Mouse (Mus musculus): ENCODE measurements around the gene Cfap73. TPM values are rescaled to one million over a fixed set of nuclear protein-coding genes. Genes with fewer than 3 reads are reported as not detected.

Cfap73 gene
- polyA plus RNA-seq, 1 experiment = not detected

DNA sequence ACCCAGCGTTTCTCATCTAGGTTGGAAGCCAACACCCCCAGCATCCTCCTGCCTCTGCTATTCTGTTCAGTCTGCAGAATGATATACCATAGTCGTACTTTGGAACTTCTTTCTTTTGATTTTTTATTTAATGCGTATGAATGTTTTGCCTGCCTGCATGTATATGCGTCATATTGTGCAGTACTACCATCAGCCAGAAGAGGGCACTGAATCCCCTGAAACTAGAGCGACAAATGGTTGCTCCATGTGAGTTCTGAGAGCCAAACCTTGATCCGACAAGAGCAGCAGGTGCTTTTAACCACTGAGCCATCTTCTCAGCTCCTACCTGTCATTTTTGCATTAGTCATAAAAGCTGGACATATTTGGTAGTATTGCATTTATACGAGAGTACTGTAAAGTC, 41.9 kb downstream of the Cfap73 start:
- TF ChIP-seq CTCF (IDR thresholded peaks at IDR 0.05; ENCODE audit: control insufficient read depth, insufficient read depth, low read length) (peak; percentile 25; the same call in 1 of the 2 replicates), POLR2A (IDR thresholded peaks at IDR 0.05; ENCODE audit: borderline replicate concordance, control insufficient read depth, low read depth, low read length) (no peak)
- WGBS = 73% methylated on average over 7 of the region's 7 CpGs
- H3K4me3 ChIP-seq (replicated peaks; ENCODE audit: control insufficient read depth, low read depth, low read length) = no peak overlapping the region
- peaks cover 2% of the 10 kb centered on the region; the same call in 1 of the 2 replicates for H3K4me1 ChIP-seq (ENCODE audit: control insufficient read depth, insufficient read depth, low read length)
- H3K27ac ChIP-seq (ENCODE audit: control insufficient read depth, insufficient read depth, low read depth, low read length, poor library complexity) = no peak overlapping the region

DNA sequence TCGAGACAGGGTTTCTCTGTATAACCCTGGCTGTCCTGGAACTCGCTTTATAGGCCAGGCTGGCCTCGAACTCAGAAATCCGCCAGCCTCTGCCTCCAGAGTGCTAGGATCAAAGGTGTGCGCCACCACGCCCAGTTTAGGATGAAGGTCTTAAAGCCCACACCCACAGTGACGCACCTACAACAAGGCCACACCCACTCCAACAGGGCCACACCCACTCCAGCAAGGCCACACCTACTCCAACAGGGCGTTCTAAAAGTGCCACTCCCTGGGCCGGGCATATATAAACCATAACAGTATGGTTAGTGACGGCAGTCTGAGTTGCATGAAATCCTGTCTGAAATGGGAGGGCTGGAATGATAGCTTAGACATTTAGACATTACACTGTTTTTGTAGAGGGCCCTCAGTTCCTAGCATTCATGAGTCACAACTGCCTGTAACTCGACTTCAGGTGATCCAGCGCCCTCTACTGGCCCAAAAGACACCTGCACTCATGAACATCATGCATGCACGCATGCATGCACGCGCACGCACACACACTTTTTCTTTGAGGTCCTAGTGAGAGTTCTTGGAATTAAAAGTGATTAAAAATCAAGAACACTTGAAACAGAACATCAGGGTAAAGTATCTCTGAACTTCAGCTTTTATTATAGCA, 43.6 kb downstream of the Cfap73 start:
- 79% methylated on average over 16 of the region's 16 CpGs for WGBS
- TF ChIP-seq POLR2A (IDR thresholded peaks at IDR 0.05; ENCODE audit: borderline replicate concordance, control insufficient read depth, low read depth, low read length) (no peak), CTCF (IDR thresholded peaks at IDR 0.05; ENCODE audit: control insufficient read depth, insufficient read depth, low read length) (peak; percentile 75)
- no peak overlapping the region for H3K27ac ChIP-seq (ENCODE audit: control insufficient read depth, insufficient read depth, low read depth, low read length, poor library complexity)
- peaks cover 2% of the 10 kb centered on the region; the same call in 1 of the 2 replicates for H3K4me1 ChIP-seq (ENCODE audit: control insufficient read depth, insufficient read depth, low read length)
- no peak overlapping the region for H3K4me3 ChIP-seq (replicated peaks; ENCODE audit: control insufficient read depth, low read depth, low read length)

DNA sequence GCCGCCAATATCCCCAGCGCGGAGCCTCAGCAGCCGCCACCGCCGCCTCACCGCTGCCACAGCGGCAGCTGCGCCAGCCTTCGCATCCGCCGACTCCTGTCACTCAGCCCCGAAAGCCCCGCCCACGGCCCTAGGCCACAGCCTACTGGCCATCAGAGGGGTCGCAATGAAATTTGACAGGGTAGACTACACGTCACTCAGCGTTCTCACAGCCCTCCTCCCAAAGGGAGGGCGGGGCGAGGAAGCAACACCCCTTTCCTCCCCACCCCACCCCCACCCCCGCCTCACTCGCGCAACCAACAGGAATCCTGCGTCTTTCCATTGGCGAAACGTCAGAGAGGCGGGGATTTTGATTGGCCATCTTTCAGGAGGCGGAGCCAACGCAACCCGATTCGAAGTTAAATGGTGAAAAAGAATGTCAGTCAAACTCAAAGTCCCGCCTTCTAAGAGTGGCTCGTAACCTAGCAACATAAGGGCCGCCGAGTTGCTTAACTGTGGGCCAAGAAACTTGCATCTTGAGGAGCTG, 45.4 kb downstream of the Cfap73 start, which contains the start of the genes Tpcn1 and Iqcd:
Gene Tpcn1, minus strand, starts transcription at position 105 of the 526 bp plus-strand sequence.
Gene Iqcd, plus strand, starts transcription at position 448 of the 526 bp plus-strand sequence.
- Histone ChIP-seq H3K4me1 (ENCODE audit: control insufficient read depth, insufficient read depth, low read length) (peaks cover 2% of the 10 kb centered on the region; the same call in 1 of the 2 replicates), H3K27ac (ENCODE audit: control insufficient read depth, insufficient read depth, low read depth, low read length, poor library complexity) (peak within 1 kb of the TSS; percentile 96), H3K4me3 (replicated peaks; ENCODE audit: control insufficient read depth, low read depth, low read length) (peak within 1 kb of the TSS; percentile 81)
- WGBS = under 1% methylated on average over 35 of the region's 35 CpGs
- peak; percentile 99 for TF ChIP-seq POLR2A (IDR thresholded peaks at IDR 0.05; ENCODE audit: borderline replicate concordance, control insufficient read depth, low read depth, low read length)
- no peak for TF ChIP-seq CTCF (IDR thresholded peaks at IDR 0.05; ENCODE audit: control insufficient read depth, insufficient read depth, low read length)

DNA sequence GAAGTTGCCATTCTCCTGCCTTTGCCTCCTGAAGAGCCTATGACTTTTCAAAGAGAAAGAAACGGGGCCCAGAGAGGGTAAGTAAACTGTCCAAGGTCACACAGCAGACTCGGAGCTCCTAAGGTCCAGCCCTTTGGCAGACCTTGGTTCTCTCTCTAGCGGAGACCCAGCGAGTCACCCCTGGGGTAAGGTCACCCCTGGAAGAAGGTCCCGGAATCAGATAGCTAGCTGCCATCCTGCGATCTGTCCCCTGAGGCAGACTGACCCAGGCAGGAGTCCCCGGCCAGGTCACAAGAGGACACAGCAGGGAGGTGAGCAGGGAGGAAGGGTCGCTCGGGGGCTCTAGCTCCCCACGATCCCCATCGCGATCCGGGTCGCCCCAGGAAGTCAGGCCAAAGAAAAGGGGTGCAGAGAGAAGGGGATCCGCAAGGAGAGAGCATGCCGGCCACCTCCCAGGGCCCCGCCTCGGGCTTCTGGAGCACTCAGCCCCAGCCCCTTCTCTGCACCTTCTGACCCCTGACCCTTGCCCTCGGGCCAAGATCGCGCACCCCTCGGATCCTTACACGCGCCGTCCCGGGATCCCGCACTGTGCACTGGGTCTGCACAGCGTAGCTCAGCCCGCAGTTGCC, 46.0 kb downstream of the Cfap73 start:
- Histone ChIP-seq H3K4me3 (replicated peaks; ENCODE audit: control insufficient read depth, low read depth, low read length) (peak overlapping the region; percentile 81), H3K27ac (ENCODE audit: control insufficient read depth, insufficient read depth, low read depth, low read length, poor library complexity) (peak overlapping the region; percentile 96), H3K4me1 (ENCODE audit: control insufficient read depth, insufficient read depth, low read length) (peaks cover 2% of the 10 kb centered on the region; the same call in 1 of the 2 replicates)
- no peak for TF ChIP-seq POLR2A (IDR thresholded peaks at IDR 0.05; ENCODE audit: borderline replicate concordance, control insufficient read depth, low read depth, low read length)
- no peak for TF ChIP-seq CTCF (IDR thresholded peaks at IDR 0.05; ENCODE audit: control insufficient read depth, insufficient read depth, low read length)
- under 1% methylated on average over 28 of the region's 29 CpGs for WGBS

DNA sequence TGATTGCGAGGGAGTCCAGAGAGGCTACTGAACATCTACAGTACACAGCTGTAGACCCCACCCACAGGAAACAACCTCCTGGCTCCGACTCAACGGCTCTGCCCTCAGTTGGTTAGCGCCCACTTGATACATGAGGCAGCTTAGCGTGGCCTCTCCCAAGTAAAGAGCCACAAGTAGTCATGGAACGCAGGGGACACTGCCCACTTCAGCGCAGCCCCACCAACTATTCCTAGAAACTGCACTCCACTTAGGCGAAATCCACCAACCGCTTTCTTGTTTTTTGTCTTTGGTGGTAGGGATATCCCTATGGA, 46.5 kb downstream of the Cfap73 start:
- Histone ChIP-seq H3K4me3 (replicated peaks; ENCODE audit: control insufficient read depth, low read depth, low read length) (peak overlapping the region; percentile 81), H3K4me1 (ENCODE audit: control insufficient read depth, insufficient read depth, low read length) (peaks cover 2% of the 10 kb centered on the region; the same call in 1 of the 2 replicates), H3K27ac (ENCODE audit: control insufficient read depth, insufficient read depth, low read depth, low read length, poor library complexity) (peak overlapping the region; percentile 96)
- TF ChIP-seq POLR2A (IDR thresholded peaks at IDR 0.05; ENCODE audit: borderline replicate concordance, control insufficient read depth, low read depth, low read length) = no peak
- TF ChIP-seq CTCF (IDR thresholded peaks at IDR 0.05; ENCODE audit: control insufficient read depth, insufficient read depth, low read length) = no peak
- 7% methylated on average over 9 of the region's 9 CpGs for WGBS

DNA sequence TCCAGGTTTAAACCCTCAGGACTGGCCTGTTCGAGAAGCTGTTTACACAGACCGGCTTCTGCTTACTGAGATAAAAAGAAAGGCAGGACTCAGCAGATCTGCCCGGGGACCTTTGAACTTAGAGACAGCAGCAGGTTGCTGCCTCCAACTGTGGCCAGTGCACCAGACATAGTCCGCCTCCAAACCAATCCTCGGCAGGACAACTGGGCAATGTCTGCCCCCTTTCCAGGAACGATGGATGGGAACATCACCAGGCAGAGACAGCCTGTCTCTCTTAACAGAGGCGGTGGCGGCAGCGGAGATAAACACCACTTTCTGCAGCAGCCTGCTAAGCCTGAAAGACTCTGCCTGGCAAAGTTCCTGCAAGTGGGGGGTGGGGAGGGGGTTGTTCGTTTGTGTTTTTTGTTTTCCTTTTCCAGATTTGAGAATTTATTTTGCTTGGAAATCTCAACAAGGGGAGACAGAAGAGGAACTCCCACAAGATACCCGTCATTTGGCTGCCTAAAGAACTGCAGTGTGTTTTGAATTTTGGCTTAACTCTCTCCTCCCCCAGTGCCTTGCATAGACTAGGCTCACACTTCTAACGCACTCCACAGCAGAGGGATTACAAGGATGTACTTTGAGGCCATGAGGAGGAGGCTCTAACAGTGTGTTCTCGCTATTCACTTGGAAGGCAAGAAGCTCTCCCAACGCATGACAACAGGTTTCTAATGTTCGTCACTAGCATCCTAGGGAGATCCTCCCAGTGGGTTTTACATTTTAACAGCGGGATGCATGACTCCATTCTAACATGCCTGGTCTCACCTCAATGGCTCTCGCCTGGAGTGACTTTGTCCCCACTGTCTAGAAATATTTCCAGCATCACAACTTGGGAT, 47.1 kb downstream of the Cfap73 start:
- H3K4me3 ChIP-seq (replicated peaks; ENCODE audit: control insufficient read depth, low read depth, low read length) = peak overlapping the region; percentile 81
- 31% methylated on average over 17 of the region's 17 CpGs for WGBS
- TF ChIP-seq POLR2A (IDR thresholded peaks at IDR 0.05; ENCODE audit: borderline replicate concordance, control insufficient read depth, low read depth, low read length) = 0 out of 2 replicates have a peak, but pooled peaks have one; percentile 44
- no peak for TF ChIP-seq CTCF (IDR thresholded peaks at IDR 0.05; ENCODE audit: control insufficient read depth, insufficient read depth, low read length)
- H3K4me1 ChIP-seq (ENCODE audit: control insufficient read depth, insufficient read depth, low read length) = peaks cover 2% of the 10 kb centered on the region; the same call in 1 of the 2 replicates
- H3K27ac ChIP-seq (ENCODE audit: control insufficient read depth, insufficient read depth, low read depth, low read length, poor library complexity) = peak overlapping the region; percentile 96

DNA sequence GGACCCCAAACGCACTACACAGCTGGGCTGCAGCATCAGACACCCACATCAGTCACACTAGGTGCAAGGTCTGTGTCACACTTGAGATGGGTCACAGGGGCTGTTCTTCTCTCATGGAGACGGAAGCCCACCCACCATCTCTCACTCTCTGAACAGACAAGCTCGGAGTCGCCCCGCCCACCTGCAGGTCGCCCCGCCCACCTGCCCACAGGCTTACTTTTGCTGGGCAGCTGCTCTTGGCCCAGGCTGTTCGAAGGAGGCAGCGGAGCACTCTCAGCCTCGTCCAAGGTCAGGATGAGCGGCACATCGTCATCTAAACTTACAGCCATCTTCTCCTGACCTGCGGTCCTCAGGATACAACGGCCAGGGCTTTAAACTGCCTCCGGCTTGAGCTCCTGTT, 49.1 kb downstream of the Cfap73 start:
- no peak overlapping the region for H3K4me3 ChIP-seq (replicated peaks; ENCODE audit: control insufficient read depth, low read depth, low read length)
- H3K4me1 ChIP-seq (ENCODE audit: control insufficient read depth, insufficient read depth, low read length) = peaks cover 2% of the 10 kb centered on the region; the same call in 1 of the 2 replicates
- WGBS = 83% methylated on average over 15 of the region's 15 CpGs
- TF ChIP-seq POLR2A (IDR thresholded peaks at IDR 0.05; ENCODE audit: borderline replicate concordance, control insufficient read depth, low read depth, low read length) = no peak
- TF ChIP-seq CTCF (IDR thresholded peaks at IDR 0.05; ENCODE audit: control insufficient read depth, insufficient read depth, low read length) = no peak
- no peak overlapping the region for H3K27ac ChIP-seq (ENCODE audit: control insufficient read depth, insufficient read depth, low read depth, low read length, poor library complexity)

All from bone marrow, adult 2 months (tissue).